Mouse (Mus musculus): ENCODE results near the gene Cmtr2.

The Cmtr2 gene

DNA sequence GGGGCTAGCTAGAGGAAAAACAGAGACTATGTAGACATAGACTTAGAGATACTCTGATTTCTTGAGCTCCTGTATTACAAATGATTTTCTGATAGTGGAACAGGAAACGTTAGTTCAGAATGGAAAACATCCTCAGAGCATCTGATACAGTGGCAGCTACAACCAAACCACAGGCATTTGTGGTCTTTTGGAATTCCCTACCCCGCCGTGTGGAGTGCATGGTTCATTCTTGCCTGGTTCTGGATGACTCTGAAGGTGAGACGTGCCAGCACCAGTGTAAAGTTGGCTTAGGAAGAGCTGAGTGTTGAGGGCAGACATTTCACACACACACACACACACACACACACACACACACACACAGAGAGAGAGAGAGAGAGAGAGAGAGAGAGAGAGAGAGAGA, 38.5 kb downstream of the Cmtr2 start:
- DNase-seq (ENCODE audit: low spot score in 2 of 2): no peak

DNA sequence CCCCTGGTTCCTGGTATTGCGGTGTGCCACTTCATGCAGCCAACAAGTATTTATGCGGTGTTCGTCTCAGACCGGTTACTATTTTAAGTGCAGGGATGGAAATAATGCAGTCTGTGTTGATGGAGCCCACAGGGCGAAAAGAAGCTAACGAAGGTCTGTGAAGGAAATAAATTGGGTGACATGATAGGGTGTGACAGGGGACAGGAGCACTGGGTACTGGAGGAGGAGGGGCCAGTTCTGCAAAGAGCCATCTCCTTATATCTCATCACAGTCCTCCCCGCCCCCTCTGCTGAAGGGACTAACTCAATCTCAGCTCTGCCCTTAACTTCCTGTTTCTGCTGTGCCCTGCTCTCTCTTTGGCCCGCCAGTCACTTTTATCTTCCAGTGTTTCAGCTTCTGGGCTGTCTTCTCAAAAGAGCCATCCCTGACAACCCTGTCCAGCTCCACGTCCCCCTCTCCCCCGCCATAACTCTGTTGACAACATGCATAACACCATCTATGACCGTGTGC, 50.4 kb downstream of the Cmtr2 start:
- no peak for DNase-seq (ENCODE audit: low spot score in 2 of 2)

DNA sequence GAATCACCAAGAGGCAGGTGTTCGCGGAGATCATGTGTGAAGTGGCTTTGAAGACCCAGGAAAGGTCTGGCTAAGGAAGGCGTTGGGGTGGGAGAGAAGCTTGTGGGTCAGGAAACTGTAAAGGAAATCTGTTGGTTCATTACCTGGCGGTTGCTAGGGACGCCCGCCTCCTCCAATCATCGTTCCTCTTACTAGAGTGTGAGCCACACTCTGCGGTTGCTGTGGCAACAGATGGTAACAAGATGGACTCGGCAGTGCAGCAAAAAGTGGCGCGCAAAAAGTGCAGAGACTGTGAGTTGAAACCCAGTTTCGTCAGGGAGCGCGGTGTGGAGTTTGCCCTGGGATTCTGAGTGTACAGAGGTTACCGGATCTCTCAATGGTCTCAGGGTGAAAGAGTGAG, 51.3 kb downstream of the Cmtr2 start, which contains the start of gene Hydin:
Gene Hydin (plus strand): TSS at position 237 of the 400 bp plus-strand sequence.
- DNase-seq (ENCODE audit: low spot score in 2 of 2): no peak

DNA sequence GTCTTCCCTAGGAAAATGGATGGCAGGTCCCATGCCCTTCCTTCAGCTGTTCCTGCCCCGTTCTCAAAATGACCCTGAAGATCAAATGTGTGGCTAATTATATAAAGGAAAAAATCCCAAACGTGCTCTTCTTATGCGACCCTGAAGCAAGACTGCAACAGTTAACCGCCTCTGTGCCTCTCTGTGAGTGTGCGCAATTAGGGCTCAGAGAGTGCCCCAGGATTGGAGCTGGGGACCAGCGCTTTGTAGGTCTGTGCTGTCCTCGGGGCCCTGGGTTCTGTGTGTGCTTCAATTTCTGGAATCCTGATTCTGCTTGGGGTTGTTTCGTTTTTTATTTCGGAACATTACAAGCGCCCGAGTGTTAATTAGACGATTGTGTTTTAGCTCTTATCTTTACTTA, 51.8 kb downstream of the Cmtr2 start:
- no peak for DNase-seq (ENCODE audit: low spot score in 2 of 2)

DNA sequence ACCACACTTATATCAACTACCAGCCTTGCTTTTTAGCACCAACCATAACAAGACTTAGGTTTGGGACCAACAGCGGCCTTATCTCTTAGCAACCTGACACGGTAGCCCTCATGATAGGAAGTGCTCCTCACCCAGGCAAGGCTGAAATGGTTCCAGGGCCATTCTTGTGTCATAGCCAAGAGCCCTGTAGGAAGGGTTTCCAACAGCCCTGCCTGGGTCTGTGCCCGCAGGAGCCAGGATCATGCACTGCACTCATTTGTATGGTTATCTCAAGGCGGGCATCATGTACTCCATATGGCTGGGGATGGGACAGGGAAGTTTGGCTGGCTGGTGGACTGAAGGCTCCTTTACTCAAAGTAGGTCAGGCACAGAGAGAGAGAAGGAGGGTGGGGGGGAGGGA, 55.2 kb downstream of the Cmtr2 start:
- no peak for DNase-seq (ENCODE audit: low spot score in 2 of 2)

DNA sequence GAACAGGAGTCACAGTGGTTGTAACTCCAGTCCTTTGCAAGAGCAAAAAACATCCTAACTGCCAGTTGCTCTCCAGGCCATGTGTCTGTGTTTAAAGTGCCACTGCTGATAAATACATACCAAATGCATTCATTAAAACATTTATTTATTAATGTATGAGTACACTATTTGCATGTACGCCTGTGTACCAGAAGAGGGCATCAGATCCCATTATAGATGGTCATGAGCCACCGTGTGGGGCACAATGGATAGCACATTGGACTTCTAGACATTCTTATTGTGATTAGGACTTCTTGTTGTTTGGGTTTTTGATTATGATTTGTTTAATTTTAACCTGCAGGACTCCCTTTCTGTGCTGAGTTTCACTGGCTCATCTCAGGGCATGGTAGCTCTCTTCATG, 57.9 kb downstream of the Cmtr2 start:
- no peak for DNase-seq (ENCODE audit: low spot score in 2 of 2)
